Mouse (Mus musculus) limb, embryonic 11.5 days (tissue): Measurements from ENCODE around the gene Rbck1. TPM values are rescaled to one million over a fixed set of nuclear protein-coding genes. Genes with fewer than 3 reads are reported as not detected.
"Not testable (repeated sequence)": the region's sequence is repeated elsewhere in the genome, so short reads cannot be mapped to it uniquely, and the experiment has no call there.

Source experiments
- ATAC-seq: fragments of 200-750 bp; cut with Nextera tagmentation; 2 replicates; pipeline ENCODE4 v1.8.0; 2017; ENCODE audit warnings: low read depth; ENCODE audit not compliant: insufficient number of reproducible peaks, low FRiP score, low TSS enrichment
- DNase-seq: peaks from one replicate; pipeline ENCODE4 v3.0.0-alpha.2; 2015; ENCODE audit warnings: low spot score
- H3K27ac ChIP-seq: fragments of 300-500 bp; sonication (generic); replicated peaks from 2 replicates; pipeline ENCODE4 v1.5.1; 2014; ENCODE audit warnings: low read depth, mild to moderate bottlenecking, low read length
- H3K27me3 ChIP-seq: fragments of 300-500 bp; sonication (generic); 2 replicates; pipeline ENCODE4 v1.6.1; 2014; ENCODE audit warnings: mild to moderate bottlenecking, low read length, mixed read lengths; ENCODE audit not compliant: control insufficient read depth, insufficient read depth
- H3K36me3 ChIP-seq: fragments of 300-500 bp; sonication (generic); 2 replicates; pipeline ENCODE4 v1.6.1; 2014; ENCODE audit warnings: mild to moderate bottlenecking, low read length, moderate library complexity, mixed read lengths; ENCODE audit not compliant: control insufficient read depth, insufficient read depth
- H3K4me1 ChIP-seq: fragments of 300-500 bp; sonication (generic); 2 replicates; pipeline ENCODE4 v1.6.1; 2014; ENCODE audit warnings: low read length, mixed read lengths; ENCODE audit not compliant: control insufficient read depth, insufficient read depth
- H3K4me2 ChIP-seq: fragments of 300-500 bp; sonication (generic); 2 replicates; pipeline ENCODE4 v1.6.1; 2014; ENCODE audit warnings: low read depth, mild to moderate bottlenecking, moderate library complexity; ENCODE audit not compliant: severe bottlenecking
- H3K4me3 ChIP-seq: fragments of 300-500 bp; sonication (generic); 2 replicates; pipeline ENCODE4 v1.5.1; 2014; ENCODE audit warnings: low read depth, low read length
- H3K9ac ChIP-seq: fragments of 300-500 bp; sonication (generic); 2 replicates; pipeline ENCODE4 v1.6.1; 2014; ENCODE audit warnings: mild to moderate bottlenecking, low read length
- H3K9me3 ChIP-seq: fragments of 300-500 bp; sonication (generic); 2 replicates; pipeline ENCODE4 v1.6.1; 2016; ENCODE audit warnings: low read length; ENCODE audit not compliant: control insufficient read depth
- WGBS: fragments of 180-500 bp; shearing (Covaris S2); extraction: QIAGEN DNeasy Blood & Tissue Kit; methylation state at CpG from one replicate; pipeline ENCODE4 v1.1.7; 2014; 5-methylcytosine and 5-hydroxymethylcytosine counted together
- polyA plus RNA-seq: library from polyadenylated mRNA; unstranded; fragments of >200 nt; fragmentation: Nextera tagmentation; extraction: Ambion mirVana; gene quantifications from 2 replicates; pipeline ENCODE4 v1.2.1, GENCODE M21; 2014

Gene Rbck1
- polyA plus RNA-seq, 1 experiment from 2014 or later, result 66.6 TPM

DNA sequence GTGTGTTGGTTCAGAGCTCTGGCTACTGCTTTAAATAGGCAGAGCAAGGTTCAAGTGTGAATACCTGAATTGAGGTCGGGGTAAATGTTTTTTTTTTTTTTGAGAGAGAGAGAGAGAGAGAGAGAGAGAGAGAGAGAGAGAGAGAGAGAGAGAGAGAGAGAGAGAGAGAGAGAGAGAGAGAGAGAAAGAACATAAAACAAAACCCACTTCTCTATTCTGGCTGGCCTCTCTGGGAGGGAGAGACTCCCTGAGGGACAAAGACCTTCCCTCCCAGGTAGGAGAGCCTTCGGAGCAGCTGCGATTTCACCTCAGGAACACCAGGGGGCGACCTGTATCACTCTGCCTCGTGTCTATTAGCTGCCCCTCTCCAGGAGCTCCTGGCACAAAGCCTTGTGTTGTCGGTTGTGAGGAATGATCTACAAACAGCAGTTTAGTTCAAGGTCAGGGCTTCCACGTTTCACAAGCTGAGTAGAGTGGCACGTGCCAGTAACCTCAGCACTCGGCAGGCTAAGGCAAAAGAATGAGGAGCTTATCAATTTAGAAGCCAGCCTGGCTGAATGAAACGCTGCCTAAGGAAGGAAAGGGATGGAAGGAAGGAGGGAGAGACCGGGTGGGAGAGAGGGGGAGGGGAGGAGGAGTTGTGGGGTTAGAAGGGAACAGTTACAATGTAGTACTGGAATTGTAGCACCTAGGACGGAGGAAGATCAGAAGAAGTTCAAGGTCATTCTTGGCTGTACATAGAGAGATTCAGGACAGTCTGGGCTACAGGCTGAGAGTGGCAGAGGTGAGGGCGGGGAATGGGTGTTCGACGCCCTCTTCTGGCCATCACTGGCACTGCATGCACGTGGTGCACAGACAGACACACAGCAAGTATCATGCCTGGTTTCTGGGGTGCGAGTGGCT lies 31.0 kb upstream of the Rbck1 start:
- peak; percentile 36; the same call in 1 of the 2 replicates for ATAC-seq
- Histone ChIP-seq H3K27me3 (no peaks in the 10 kb centered on the region), H3K4me3 (no peak overlapping the region), H3K4me2 (no peak overlapping the region; the same call in 1 of the 2 replicates), H3K36me3 (no peaks in the 10 kb centered on the region), H3K9me3 (no peaks in the 10 kb centered on the region), H3K9ac (no peak overlapping the region), H3K27ac (no peak overlapping the region), H3K4me1 (no peaks in the 10 kb centered on the region)
- DNase-seq, result peak; percentile 86
- WGBS, result 12% methylated on average over 17 of the region's 17 CpGs

DNA sequence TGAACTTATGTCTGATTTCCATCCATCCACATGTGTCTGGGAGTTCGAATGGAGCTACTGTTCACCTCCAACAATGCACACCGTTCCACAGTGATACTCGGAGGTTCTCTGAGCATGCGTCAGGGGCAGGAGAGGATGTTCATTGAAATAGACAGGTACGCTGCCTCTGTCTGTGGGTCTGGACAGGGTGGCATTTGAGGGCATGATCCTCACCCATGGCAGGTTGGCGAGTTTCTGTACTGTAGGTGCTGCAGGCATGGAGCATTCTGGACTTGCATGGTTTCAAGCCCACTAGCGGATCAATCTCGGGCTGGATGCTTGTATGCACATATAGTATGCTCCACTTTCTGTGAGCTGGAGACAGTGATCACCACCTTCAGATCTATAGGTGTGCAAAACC lies 28.7 kb upstream of the Rbck1 start:
- H3K4me1 ChIP-seq, result no peaks in the 10 kb centered on the region
- H3K27me3 ChIP-seq, result no peaks in the 10 kb centered on the region
- no peaks in the 10 kb centered on the region for H3K36me3 ChIP-seq
- no peak overlapping the region for H3K4me2 ChIP-seq
- ATAC-seq (no peak), DNase-seq (no peak)
- no peak overlapping the region for H3K4me3 ChIP-seq
- H3K9ac ChIP-seq, result no peak overlapping the region
- H3K9me3 ChIP-seq, result no peaks in the 10 kb centered on the region
- WGBS, result 88% methylated on average over 8 of the region's 8 CpGs
- no peak overlapping the region for H3K27ac ChIP-seq

DNA sequence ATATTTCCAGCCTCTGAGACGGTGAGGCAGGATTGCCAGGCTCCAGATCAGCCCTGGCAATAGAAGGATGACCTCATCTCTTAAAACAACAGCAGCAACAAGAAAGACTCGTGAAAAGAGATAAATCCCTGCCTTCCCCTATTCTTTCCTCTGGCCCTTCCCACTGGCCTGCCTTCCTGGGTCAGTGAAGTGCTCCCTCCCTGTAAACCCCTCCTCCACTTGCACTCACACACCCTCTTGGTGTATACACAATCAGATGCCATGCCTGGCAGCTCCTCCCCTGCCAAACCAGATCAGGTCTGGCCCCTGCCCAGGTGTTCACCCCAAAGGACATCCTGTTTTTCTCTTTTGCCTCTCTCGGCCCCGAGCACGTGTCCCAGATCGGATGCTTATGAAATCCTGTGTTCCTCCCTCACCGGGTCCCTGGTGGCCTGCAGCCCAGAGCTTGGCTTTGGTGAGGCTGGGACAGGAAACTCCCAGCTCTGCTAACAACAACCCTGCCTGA lies 27.9 kb upstream of the Rbck1 start:
- Histone ChIP-seq H3K9me3 (no peaks in the 10 kb centered on the region), H3K27ac (no peak overlapping the region), H3K9ac (no peak overlapping the region), H3K4me2 (no peak overlapping the region), H3K27me3 (no peaks in the 10 kb centered on the region), H3K36me3 (no peaks in the 10 kb centered on the region), H3K4me1 (no peaks in the 10 kb centered on the region), H3K4me3 (no peak overlapping the region)
- 64% methylated on average over 7 of the region's 7 CpGs for WGBS
- DNase-seq, result no peak
- no peak for ATAC-seq

DNA sequence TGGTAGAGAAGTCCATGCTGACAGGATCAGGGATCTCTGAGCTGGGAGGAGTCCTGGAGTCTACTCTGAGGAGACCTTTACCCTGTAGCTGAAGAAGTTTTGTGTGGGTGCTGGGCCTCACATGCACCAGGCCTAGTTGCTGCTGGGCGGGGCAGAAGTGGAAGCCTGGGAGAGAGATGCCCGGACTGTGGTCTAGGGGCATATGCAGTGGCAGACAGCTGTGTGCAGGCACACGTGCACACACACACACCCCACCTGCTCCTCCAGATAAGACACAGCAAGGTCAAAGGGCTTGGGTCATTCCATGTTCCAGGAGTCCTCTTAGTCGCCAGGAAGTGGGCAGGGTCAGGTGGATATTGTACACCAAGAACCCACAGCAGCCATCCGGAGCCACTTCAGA lies 27.2 kb upstream of the Rbck1 start:
- DNase-seq, result no peak
- Histone ChIP-seq H3K4me2 (no peak overlapping the region), H3K4me1 (no peaks in the 10 kb centered on the region), H3K27ac (no peak overlapping the region), H3K36me3 (no peaks in the 10 kb centered on the region), H3K27me3 (no peaks in the 10 kb centered on the region), H3K9ac (no peak overlapping the region), H3K9me3 (no peaks in the 10 kb centered on the region), H3K4me3 (no peak overlapping the region)
- ATAC-seq, result no peak
- WGBS, result 70% methylated on average over 5 of the region's 5 CpGs

DNA sequence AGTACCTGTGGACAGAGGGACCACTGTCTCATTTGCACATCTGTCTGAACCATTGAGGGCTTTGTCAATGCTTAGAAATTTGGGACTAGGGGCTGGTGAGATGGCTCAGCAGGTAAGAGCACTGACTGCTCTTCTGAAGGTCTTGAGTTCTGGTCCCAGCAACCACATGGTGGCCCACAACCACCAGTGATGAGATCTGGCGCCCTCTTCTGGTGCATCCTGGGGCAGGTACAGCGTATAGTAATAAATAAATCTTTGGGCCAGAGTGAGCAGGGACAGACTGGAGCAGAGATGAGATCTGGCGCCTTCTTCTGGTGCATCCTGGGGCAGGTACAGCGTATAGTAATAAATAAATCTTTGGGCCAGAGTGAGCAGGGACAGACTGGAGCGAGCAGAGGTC lies 26.5 kb upstream of the Rbck1 start:
- not testable (repeated sequence) for H3K4me3 ChIP-seq, H3K9me3 ChIP-seq, H3K36me3 ChIP-seq, H3K4me2 ChIP-seq, H3K9ac ChIP-seq, ATAC-seq, H3K27me3 ChIP-seq, H3K27ac ChIP-seq, H3K4me1 ChIP-seq, DNase-seq
- WGBS, result 72% methylated on average over 5 of the region's 5 CpGs

DNA sequence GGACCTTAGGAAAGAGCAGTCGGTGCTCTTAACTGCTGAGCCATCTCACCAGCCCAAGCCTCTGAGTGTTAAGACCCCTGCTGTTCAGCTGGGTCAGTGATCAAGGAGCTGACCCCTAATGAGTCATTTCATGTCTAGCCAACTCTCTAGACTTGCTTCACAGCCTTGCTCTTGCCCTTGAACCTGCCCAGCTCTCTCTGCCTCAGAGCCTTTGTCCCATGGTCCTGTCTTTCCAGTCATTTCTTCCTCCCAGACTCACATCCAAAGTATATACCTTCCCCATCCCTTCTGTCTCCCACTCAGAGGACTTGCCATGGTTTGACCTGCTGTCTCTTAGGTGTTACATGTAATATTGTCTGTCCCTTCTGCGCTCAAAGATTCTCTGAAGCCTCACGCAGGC lies 24.8 kb upstream of the Rbck1 start:
- Histone ChIP-seq H3K4me3 (no peak overlapping the region), H3K9ac (no peak overlapping the region), H3K27me3 (no peaks in the 10 kb centered on the region), H3K4me1 (no peaks in the 10 kb centered on the region), H3K36me3 (no peaks in the 10 kb centered on the region), H3K4me2 (no peak overlapping the region), H3K9me3 (no peaks in the 10 kb centered on the region), H3K27ac (no peak overlapping the region)
- DNase-seq (no peak), ATAC-seq (no peak)
- 88% methylated on average over 3 of the region's 3 CpGs for WGBS

DNA sequence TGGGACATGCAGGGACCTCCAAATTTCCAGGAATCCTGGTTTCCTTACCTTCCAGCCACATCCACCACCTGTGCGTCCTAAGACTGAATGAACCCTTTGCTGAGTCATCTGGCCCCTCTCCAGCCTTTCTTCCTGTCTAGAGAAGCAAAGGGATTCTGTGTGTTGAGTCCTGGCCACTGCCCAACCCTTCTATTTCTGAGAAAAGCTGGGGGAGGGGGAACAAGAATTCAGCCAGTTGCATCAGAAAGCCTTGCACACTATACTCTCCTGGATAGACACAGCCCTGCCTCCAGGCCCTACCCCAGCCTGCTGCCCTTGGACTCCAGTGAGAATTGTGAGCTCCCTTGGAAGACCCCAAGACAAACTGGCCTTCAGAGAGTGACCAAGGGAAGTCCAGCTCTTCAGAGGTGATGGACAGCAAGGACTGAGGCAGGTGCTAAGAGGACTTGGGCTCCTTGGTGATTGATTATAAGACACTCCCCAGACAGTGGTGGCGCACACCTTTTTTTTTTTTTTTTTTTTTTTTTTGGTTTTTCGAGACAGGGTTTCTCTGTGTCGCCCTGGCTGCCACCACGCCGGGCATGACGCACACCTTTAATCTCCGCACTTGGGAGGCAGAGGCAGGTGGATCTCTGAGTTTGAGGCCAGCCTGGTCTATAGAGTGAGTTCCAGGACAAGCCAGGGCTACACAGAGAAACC lies 17.5 kb upstream of the Rbck1 start:
- Histone ChIP-seq H3K4me3 (no peak overlapping the region), H3K4me2 (no peak overlapping the region), H3K9me3 (no peaks in the 10 kb centered on the region), H3K4me1 (no peaks in the 10 kb centered on the region), H3K27ac (no peak overlapping the region), H3K36me3 (no peaks in the 10 kb centered on the region), H3K9ac (no peak overlapping the region), H3K27me3 (no peaks in the 10 kb centered on the region)
- DNase-seq, result no peak
- WGBS, result 89% methylated on average over 8 of the region's 8 CpGs
- ATAC-seq, result no peak

DNA sequence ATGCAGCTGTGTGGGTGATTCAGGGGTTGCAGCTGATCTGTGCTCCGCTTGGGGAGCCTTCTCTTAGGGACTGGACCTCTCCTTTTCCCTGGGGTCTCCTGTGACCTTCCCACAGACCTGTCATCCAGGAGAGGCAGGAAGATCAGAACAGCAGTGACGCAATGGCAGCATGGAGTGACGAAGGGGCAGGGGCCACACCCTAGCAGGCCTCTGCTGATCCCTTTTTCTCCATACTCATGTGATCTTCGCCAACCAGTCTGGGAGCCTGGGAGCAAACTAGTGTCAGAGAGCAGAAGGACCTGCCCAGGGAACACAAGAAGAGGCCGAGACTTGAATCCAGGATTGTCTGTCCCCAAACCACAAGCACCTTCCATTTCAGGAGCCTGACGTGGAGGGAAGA lies 16.8 kb upstream of the Rbck1 start:
- H3K27me3 ChIP-seq, result 0 out of 2 replicates have a peak, but pooled peaks cover 3% of the 10 kb centered on the region
- ATAC-seq, result no peak
- H3K27ac ChIP-seq, result no peak overlapping the region

More for the DNA sequence above, 16.8 kb upstream of the Rbck1 start:
- Histone ChIP-seq H3K9ac (no peak overlapping the region), H3K4me3 (no peak overlapping the region), H3K4me2 (no peak overlapping the region), H3K4me1 (peaks cover 3% of the 10 kb centered on the region; the same call in 1 of the 2 replicates), H3K36me3 (no peaks in the 10 kb centered on the region), H3K9me3 (no peaks in the 10 kb centered on the region)
- WGBS, result 79% methylated on average over 6 of the region's 6 CpGs
- DNase-seq, result no peak
